Mouse (Mus musculus) CH12.LX (cell line): ENCODE data around the gene Lmod2. TPM values are rescaled to one million over a fixed set of nuclear protein-coding genes. Genes with fewer than 3 reads are reported as not detected.

Experiments
- DNase-seq: peaks from one replicate; pipeline ENCODE4 v3.0.0-alpha.2; 2013; ENCODE audit errors: extremely low read depth
- H3K27ac ChIP-seq: 2 replicates; pipeline ENCODE4 v1.5.1; 2012; ENCODE audit warnings: low read depth, mild to moderate bottlenecking, control low read depth, moderate library complexity; ENCODE audit not compliant: insufficient read depth
- H3K27me3 ChIP-seq: replicated peaks from 2 replicates; pipeline ENCODE3; 2012; ENCODE audit warnings: inconsistent platforms
- H3K36me3 ChIP-seq, 2 experiments: replicated peaks in 1 of 2; 2 replicates each; pipeline versions ENCODE3 to v1.6.1; 2012; ENCODE audit warnings: inconsistent platforms in 1 of 2, low read length in 1 of 2, mild to moderate bottlenecking in 1 of 2, mixed read lengths in 1 of 2, moderate library complexity in 1 of 2; ENCODE audit not compliant: control insufficient read depth in 1 of 2, insufficient read depth in 1 of 2
- H3K4me1 ChIP-seq, 2 experiments: 2 replicates each; pipeline ENCODE4 v1.6.1; 2012; ENCODE audit warnings: inconsistent platforms in 1 of 2, moderate library complexity in 1 of 2; ENCODE audit not compliant: insufficient read depth in 2 of 2, control insufficient read depth in 1 of 2
- H3K4me2 ChIP-seq: 2 replicates; pipeline ENCODE4 v1.6.1; 2012; ENCODE audit warnings: low read depth, mild to moderate bottlenecking, control low read depth; ENCODE audit not compliant: poor library complexity, insufficient read depth, severe bottlenecking
- H3K4me3 ChIP-seq, 3 experiments: fragments of 150-350 bp in 1 of 3; sonication (generic) in 1 of 3; replicated peaks in 1 of 3; 2 replicates each; pipeline versions ENCODE3 to v1.5.1; 2011 to 2012; ENCODE audit warnings: low read depth in 2 of 3, low read length in 2 of 3, mild to moderate bottlenecking in 2 of 3, moderate library complexity in 2 of 3, control low read depth in 1 of 3, improper control_type of control experiment in 1 of 3, inconsistent platforms in 1 of 3, mixed read lengths in 1 of 3; ENCODE audit not compliant: poor library complexity in 1 of 3
- H3K79me2 ChIP-seq: replicated peaks from 2 replicates; pipeline ENCODE4 v1.6.1; 2012; ENCODE audit warnings: mild to moderate bottlenecking, moderate library complexity; ENCODE audit not compliant: control insufficient read depth, poor library complexity, insufficient read depth, severe bottlenecking; ENCODE audit errors: extremely low read depth
- H3K9ac ChIP-seq: 2 replicates; pipeline ENCODE4 v1.6.1; 2012; ENCODE audit warnings: low read depth, mild to moderate bottlenecking, control low read depth, moderate library complexity; ENCODE audit not compliant: insufficient read depth
- H3K9me3 ChIP-seq: replicated peaks from 2 replicates; pipeline ENCODE3; 2012; ENCODE audit warnings: low read length, inconsistent platforms, mixed read lengths
- BHLHE40 ChIP-seq: IDR thresholded peaks from 2 replicates; pipeline ENCODE4 v1.6.1; 2011; ENCODE audit warnings: mild to moderate bottlenecking, low read depth, low read length, improper control_type of control experiment
- CHD1 ChIP-seq: IDR thresholded peaks from 2 replicates; pipeline ENCODE4 v1.6.1; 2012; ENCODE audit warnings: low read depth, low read length, improper control_type of control experiment, inconsistent platforms
- CHD2 ChIP-seq: IDR thresholded peaks from 2 replicates; pipeline ENCODE4 v1.6.1; 2011; ENCODE audit warnings: low read length, improper control_type of control experiment
- E2F4 ChIP-seq: IDR thresholded peaks from 2 replicates; pipeline ENCODE4 v1.6.1; 2011; ENCODE audit warnings: low read depth, low read length, improper control_type of control experiment; ENCODE audit not compliant: insufficient replicate concordance
- EP300 ChIP-seq: IDR thresholded peaks from 2 replicates; pipeline ENCODE4 v1.6.1; 2011; ENCODE audit warnings: low read length, improper control_type of control experiment
- GABPA ChIP-seq: IDR thresholded peaks from 2 replicates; pipeline ENCODE4 v1.6.1; 2012; ENCODE audit warnings: low read depth, low read length, improper control_type of control experiment, inconsistent platforms; ENCODE audit not compliant: insufficient replicate concordance
- HCFC1 ChIP-seq: IDR thresholded peaks from 2 replicates; pipeline ENCODE4 v1.6.1; 2012; ENCODE audit warnings: low read depth, mild to moderate bottlenecking, inconsistent platforms, low read length, improper control_type of control experiment
- JUND ChIP-seq: conservative IDR thresholded peaks from 2 replicates; pipeline ENCODE4 v1.6.1; 2011; ENCODE audit warnings: low read depth, low read length, improper control_type of control experiment
- KAT2A ChIP-seq: IDR thresholded peaks from 2 replicates; pipeline ENCODE4 v1.6.1; 2012; ENCODE audit warnings: low read length, improper control_type of control experiment, inconsistent platforms; ENCODE audit not compliant: insufficient replicate concordance
- MAFK ChIP-seq: IDR thresholded peaks from 2 replicates; pipeline ENCODE4 v1.6.1; 2011; ENCODE audit warnings: low read length, improper control_type of control experiment; ENCODE audit not compliant: insufficient replicate concordance
- MAX ChIP-seq: IDR thresholded peaks from 2 replicates; pipeline ENCODE4 v1.6.1; 2011; ENCODE audit warnings: low read length, improper control_type of control experiment
- MAZ ChIP-seq: IDR thresholded peaks from 2 replicates; pipeline ENCODE4 v1.6.1; 2012; ENCODE audit warnings: low read depth, mild to moderate bottlenecking, inconsistent platforms, low read length, improper control_type of control experiment, moderate library complexity
- MXI1 ChIP-seq: IDR thresholded peaks from 2 replicates; pipeline ENCODE4 v1.6.1; 2011; ENCODE audit warnings: mild to moderate bottlenecking, low read depth, low read length, improper control_type of control experiment
- NRF1 ChIP-seq: IDR thresholded peaks from 2 replicates; pipeline ENCODE4 v1.6.1; 2014; ENCODE audit warnings: low read depth, mild to moderate bottlenecking, inconsistent platforms, low read length, improper control_type of control experiment, moderate library complexity
- PAX5 ChIP-seq: IDR thresholded peaks from 2 replicates; pipeline ENCODE4 v1.6.1; 2012; ENCODE audit warnings: low read length, inconsistent platforms, mixed read lengths
- POLR2A ChIP-seq: IDR thresholded peaks from 2 replicates; pipeline ENCODE4 v1.6.1; 2011; ENCODE audit warnings: low read depth, mild to moderate bottlenecking, improper control_type of control experiment, low read length
- RAD21 ChIP-seq: IDR thresholded peaks from 2 replicates; pipeline ENCODE4 v1.6.1; 2011; ENCODE audit warnings: low read depth, mild to moderate bottlenecking, low read length, improper control_type of control experiment, moderate library complexity
- RCOR1 ChIP-seq: conservative IDR thresholded peaks from 2 replicates; pipeline ENCODE4 v1.6.1; 2012; ENCODE audit warnings: low read depth, mild to moderate bottlenecking, inconsistent platforms, low read length, improper control_type of control experiment
- SIN3A ChIP-seq: IDR thresholded peaks from 2 replicates; pipeline ENCODE4 v1.6.1; 2012; ENCODE audit warnings: low read length, improper control_type of control experiment, inconsistent platforms
- TCF12 ChIP-seq: IDR thresholded peaks from 2 replicates; pipeline ENCODE4 v1.6.1; 2014; ENCODE audit warnings: low read depth, mild to moderate bottlenecking, inconsistent platforms, low read length, improper control_type of control experiment
- UBTF ChIP-seq: IDR thresholded peaks from 2 replicates; pipeline ENCODE4 v1.6.1; 2012; ENCODE audit warnings: low read depth, mild to moderate bottlenecking, inconsistent platforms, low read length, improper control_type of control experiment, moderate library complexity
- USF1 ChIP-seq: IDR thresholded peaks from 2 replicates; pipeline ENCODE4 v1.6.1; 2014; ENCODE audit warnings: low read depth, mild to moderate bottlenecking, inconsistent platforms, low read length, improper control_type of control experiment
- ZC3H11A ChIP-seq: IDR thresholded peaks from 2 replicates; pipeline ENCODE4 v1.6.1; 2012; ENCODE audit warnings: low read depth, mild to moderate bottlenecking, inconsistent platforms, low read length, improper control_type of control experiment
- ZKSCAN1 ChIP-seq: IDR thresholded peaks from 2 replicates; pipeline ENCODE4 v1.6.1; 2012; ENCODE audit warnings: low read depth, inconsistent platforms, low read length, improper control_type of control experiment, borderline replicate concordance
- ZNF384 ChIP-seq: IDR thresholded peaks from 2 replicates; pipeline ENCODE4 v1.6.1; 2012; ENCODE audit warnings: low read depth, low read length, improper control_type of control experiment, inconsistent platforms
- dilution Hi-C: fragments of 300-500 bp; cut with MboI; formaldehyde crosslinking; loops from 2 replicates; pipeline ENCODE4 v1.14.3; 2020; ENCODE audit warnings: low sequenced_read_pairs; ENCODE audit not compliant: extremely low pct_unique_long_range_greater_than_20kb, extremely low pct_ligation_motif_present
- in situ Hi-C: fragments of 300-500 bp; cut with MboI; formaldehyde crosslinking; loops from 3 replicates; pipeline ENCODE4 v1.14.3; 2019; ENCODE audit warnings: low sequenced_read_pairs, low pct_ligation_motif_present, low pct_unique_long_range_greater_than_20kb, mixed read lengths
- polyA plus RNA-seq: library from polyadenylated mRNA; unstranded; fragments of >175 nt; gene quantifications from 2 replicates; pipeline ENCODE4 v1.2.1, GENCODE M21; 2012; ENCODE audit warnings: low read depth; ENCODE audit not compliant: insufficient read length
- total RNA-seq, 2 experiments: library from RNA; depleted of rRNA; stranded (reverse); fragments of 300-350 nt in 1 of 2; fragments of >200 nt in 1 of 2; gene quantifications; 2 replicates each; pipeline ENCODE4 v1.2.3; 2012 to 2014

The Lmod2 gene
- total and polyA plus RNA-seq, 3 experiments: not detected

GRCm38 (mm10) chr6:24605631-24606030, 8.1 kb downstream of the Lmod2 start:
- in situ Hi-C loops (no loop called here), dilution Hi-C loops (no loop called here)

GRCm38 (mm10) chr6:24606512-24606911, 8.9 kb downstream of the Lmod2 start:
- DNase-seq: no peak
- H3K4me1 ChIP-seq: peaks cover 4 to 22% of the 10 kb centered on the region in 2 experiments
- in situ Hi-C loops: no loop called here
- dilution Hi-C loops: no loop called here
- no peak overlapping the region for H3K9ac ChIP-seq
- no peaks in the 10 kb centered on the region for H3K36me3 ChIP-seq
- H3K4me3 ChIP-seq: no peak overlapping the region
- no peaks in the 10 kb centered on the region for H3K27me3 ChIP-seq
- no peak overlapping the region for H3K4me2 ChIP-seq
- TF ChIP-seq E2F4 (no peak), JUND (no peak), BHLHE40 (no peak), ZC3H11A (no peak), KAT2A (no peak), UBTF (no peak), MXI1 (no peak), MAFK (no peak), RAD21 (no peak), NRF1 (no peak), TCF12 (no peak), SIN3A (no peak), GABPA (no peak), CHD2 (no peak), MAZ (no peak), EP300 (no peak), ZNF384 (no peak), RCOR1 (no peak), PAX5 (no peak)
- TF ChIP-seq, all 38 proteins: peak for 0
- Histone ChIP-seq H3K9me3 (no peaks in the 10 kb centered on the region), H3K27ac (no peak overlapping the region), H3K79me2 (no peaks in the 10 kb centered on the region)

More at GRCm38 (mm10) chr6:24605631-24606030, 8.1 kb downstream of the Lmod2 start:
- Histone ChIP-seq H3K36me3 (no peaks in the 10 kb centered on the region), H3K79me2 (no peaks in the 10 kb centered on the region), H3K27ac (no peak overlapping the region), H3K4me1 (peaks cover 5 to 25% of the 10 kb centered on the region in 2 experiments), H3K4me2 (no peak overlapping the region), H3K9ac (no peak overlapping the region), H3K4me3 (no peak overlapping the region), H3K9me3 (no peaks in the 10 kb centered on the region), H3K27me3 (no peaks in the 10 kb centered on the region)
- DNase-seq: no peak
- no peak for TF ChIP-seq ZC3H11A
- no peak for TF ChIP-seq GABPA
- TF ChIP-seq HCFC1: no peak
- TF ChIP-seq ZNF384: no peak
- no peak for TF ChIP-seq KAT2A
- TF ChIP-seq USF1: no peak
- TF ChIP-seq MAX: no peak
- TF ChIP-seq JUND: no peak
- TF ChIP-seq POLR2A: no peak
- no peak for TF ChIP-seq TCF12
- no peak for TF ChIP-seq MXI1
- TF ChIP-seq EP300: no peak
- no peak for TF ChIP-seq CHD1
- TF ChIP-seq ZKSCAN1: no peak
- TF ChIP-seq, all 38 proteins: peak for 0
